Mouse (Mus musculus) forebrain, postnatal 0 days (tissue): ENCODE measurements around the gene Ovgp1. TPM values are rescaled to one million over a fixed set of nuclear protein-coding genes. Genes with fewer than 3 reads are reported as not detected.
"Not testable (repeated sequence)": the region's sequence is repeated elsewhere in the genome, so short reads cannot be mapped to it uniquely, and the experiment has no call there.

Experiments
- ATAC-seq: fragments of 200-750 bp; cut with Nextera tagmentation; 2 replicates; pipeline ENCODE4 v1.8.0; 2017; ENCODE audit warnings: mild to moderate bottlenecking, moderate library complexity
- DNase-seq: peaks from one replicate; pipeline ENCODE4 v3.0.0-alpha.2; 2015
- H3K27ac ChIP-seq: fragments of 300-500 bp; sonication (generic); 2 replicates; pipeline ENCODE4 v1.5.1; 2014; ENCODE audit warnings: low read depth, mild to moderate bottlenecking, antibody characterized with exemption, low read length, moderate library complexity, mixed read lengths
- H3K27me3 ChIP-seq: fragments of 300-500 bp; sonication (generic); 2 replicates; pipeline ENCODE4 v1.6.1; 2014; ENCODE audit warnings: mild to moderate bottlenecking, low read length, mixed read lengths; ENCODE audit not compliant: insufficient read depth
- H3K36me3 ChIP-seq: fragments of 300-500 bp; sonication (generic); 2 replicates; pipeline ENCODE4 v1.6.1; 2014; ENCODE audit warnings: mild to moderate bottlenecking, moderate library complexity; ENCODE audit not compliant: insufficient read depth
- H3K4me1 ChIP-seq: fragments of 300-500 bp; sonication (generic); 2 replicates; pipeline ENCODE4 v1.6.1; 2014; ENCODE audit warnings: antibody characterized with exemption; ENCODE audit not compliant: insufficient read depth
- H3K4me2 ChIP-seq: fragments of 300-500 bp; sonication (generic); 2 replicates; pipeline ENCODE4 v1.6.1; 2014; ENCODE audit warnings: low read depth, mild to moderate bottlenecking, moderate library complexity
- H3K4me3 ChIP-seq: fragments of 300-500 bp; sonication (generic); 2 replicates; pipeline ENCODE4 v1.5.1; 2014; ENCODE audit warnings: low read depth, low read length, mixed read lengths
- H3K9ac ChIP-seq: fragments of 300-500 bp; sonication (generic); 2 replicates; pipeline ENCODE4 v1.6.1; 2014; ENCODE audit warnings: mild to moderate bottlenecking
- H3K9me3 ChIP-seq: fragments of 300-500 bp; sonication (generic); 2 replicates; pipeline ENCODE4 v1.6.1; 2016; ENCODE audit warnings: low read length
- CTCF ChIP-seq: sonication (generic); IDR thresholded peaks from 2 replicates; pipeline ENCODE4 v1.5.1; 2016; ENCODE audit warnings: antibody characterized with exemption, control low read depth, low read depth
- WGBS: fragments of 180-500 bp; shearing (Covaris S2); extraction: QIAGEN DNeasy Blood & Tissue Kit; methylation state at CpG from one replicate; pipeline ENCODE4 v1.1.7; 2014; 5-methylcytosine and 5-hydroxymethylcytosine counted together
- polyA plus RNA-seq: library from polyadenylated mRNA; unstranded; fragments of >200 nt; fragmentation: Nextera tagmentation; extraction: Ambion mirVana; gene quantifications from 2 replicates; pipeline ENCODE4 v1.2.1, GENCODE M21; 2015
- total RNA-seq: library from RNA; depleted of rRNA; stranded (reverse); fragments of >200 nt; gene quantifications from 2 replicates; pipeline ENCODE4 v1.2.3, GENCODE M21; 2014

Gene Ovgp1
- total and polyA plus RNA-seq, 2 experiments from 2014 or later, result 3.8 to 5.7 TPM

- ATAC-seq, result peak; percentile 78
Observed at GRCm38 (mm10) chr3:105991653-105992283, 18.3 kb downstream of the Ovgp1 start.

DNA sequence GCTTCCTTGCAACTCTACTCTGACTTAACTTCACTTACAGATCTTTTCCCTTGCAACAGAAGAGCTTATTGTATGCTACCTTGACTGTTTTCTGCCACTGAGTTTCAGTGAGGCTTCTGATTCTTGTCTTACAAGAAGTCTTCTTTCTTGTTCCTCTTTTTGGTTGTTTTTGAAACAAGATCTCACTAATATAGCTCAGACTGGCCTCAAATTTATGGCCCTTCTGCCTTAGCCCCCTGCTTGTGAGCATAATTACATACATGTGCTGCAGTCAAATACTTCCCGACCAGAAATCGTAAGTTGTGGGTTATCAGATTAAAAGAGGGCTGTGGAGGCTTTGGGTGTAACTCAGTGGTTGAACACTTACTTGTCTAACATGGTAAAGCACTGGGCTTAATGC lies 21.2 kb downstream of the Ovgp1 start:
- DNase-seq, result no peak
- Histone ChIP-seq H3K4me3 (no peak overlapping the region), H3K27ac (no peak overlapping the region), H3K9ac (no peak overlapping the region), H3K9me3 (no peaks in the 10 kb centered on the region), H3K4me1 (no peaks in the 10 kb centered on the region), H3K27me3 (no peaks in the 10 kb centered on the region), H3K4me2 (no peak overlapping the region), H3K36me3 (no peaks in the 10 kb centered on the region)
- WGBS, result 80% methylated on average over 2 of the region's 2 CpGs
- no peak for TF ChIP-seq CTCF
- no peak for ATAC-seq

More at GRCm38 (mm10) chr3:105991653-105992283, 18.3 kb downstream of the Ovgp1 start:
- no peaks in the 10 kb centered on the region for H3K36me3 ChIP-seq
- peak; percentile 84 for DNase-seq
- TF ChIP-seq CTCF, result peak; percentile 77
- H3K4me1 ChIP-seq, result no peaks in the 10 kb centered on the region
- no peak overlapping the region for H3K27ac ChIP-seq
- no peaks in the 10 kb centered on the region for H3K27me3 ChIP-seq
- no peaks in the 10 kb centered on the region for H3K9me3 ChIP-seq
- no peak overlapping the region for H3K4me3 ChIP-seq
- H3K9ac ChIP-seq, result no peak overlapping the region
- no peak overlapping the region for H3K4me2 ChIP-seq
- WGBS, result 29% methylated on average over 4 of the region's 4 CpGs

DNA sequence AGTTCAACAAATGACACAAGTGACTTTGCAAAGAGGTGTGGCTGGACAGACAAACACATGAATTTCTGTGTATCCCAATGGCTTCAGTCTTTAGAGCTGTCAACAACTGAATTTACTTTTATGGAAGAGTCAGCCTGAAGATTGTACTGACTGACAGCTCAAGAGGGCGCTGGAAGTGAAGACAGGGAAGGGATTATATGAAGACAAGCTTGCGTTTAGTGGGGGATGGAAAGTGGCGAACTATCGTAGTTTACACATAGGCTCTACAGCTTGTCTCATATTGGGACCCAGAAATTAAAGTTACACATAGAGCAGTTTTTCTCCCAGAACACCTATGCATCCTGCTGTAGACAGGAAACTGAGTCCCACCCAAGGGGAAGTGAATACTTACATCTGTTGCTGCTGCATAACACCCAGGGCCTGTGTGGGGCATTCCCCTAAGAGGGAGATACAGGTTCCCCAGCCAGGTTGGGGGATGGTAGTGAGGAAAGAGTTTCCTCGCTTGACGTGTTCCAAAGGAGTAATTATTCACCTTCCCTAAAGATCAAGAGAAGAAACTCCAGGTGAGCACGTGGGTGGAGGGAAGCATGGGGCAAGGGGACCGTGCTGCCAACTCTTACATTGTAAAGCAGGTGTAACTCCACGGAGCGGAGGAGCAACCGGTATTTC lies 27.3 kb downstream of the Ovgp1 start:
- H3K27me3 ChIP-seq, result no peaks in the 10 kb centered on the region
- TF ChIP-seq CTCF, result no peak
- WGBS, result 20% methylated on average over 11 of the region's 11 CpGs
- 0 out of 2 replicates have a peak, but pooled peaks cover 8% of the 10 kb centered on the region for H3K4me1 ChIP-seq
- peak overlapping the region; percentile 28 for H3K4me3 ChIP-seq
- ATAC-seq (peak; percentile 49), DNase-seq (no peak)
- H3K9ac ChIP-seq, result peak overlapping the region; percentile 35; the same call in 1 of the 2 replicates
- H3K27ac ChIP-seq, result no peak overlapping the region
- no peaks in the 10 kb centered on the region for H3K36me3 ChIP-seq
- peak overlapping the region; percentile 55 for H3K4me2 ChIP-seq
- H3K9me3 ChIP-seq, result no peaks in the 10 kb centered on the region

GRCm38 (mm10) chr3:106001416-106002370 lies 28.2 kb downstream of the Ovgp1 start:
- Histone ChIP-seq H3K27me3 (no peaks in the 10 kb centered on the region), H3K4me3 (peak overlapping the region; percentile 28), H3K9ac (peak overlapping the region; percentile 35; the same call in 1 of the 2 replicates), H3K4me1 (0 out of 2 replicates have a peak, but pooled peaks cover 8% of the 10 kb centered on the region), H3K36me3 (no peaks in the 10 kb centered on the region), H3K9me3 (no peaks in the 10 kb centered on the region), H3K27ac (no peak overlapping the region), H3K4me2 (peak overlapping the region; percentile 55)
- peak; percentile 97 for ATAC-seq
- no peak for TF ChIP-seq CTCF
- WGBS, result 13% methylated on average over 17 of the region's 17 CpGs
- DNase-seq, result peak; percentile 60

- not testable (repeated sequence) for H3K27me3 ChIP-seq, H3K9ac ChIP-seq, H3K9me3 ChIP-seq, ATAC-seq, H3K4me3 ChIP-seq, H3K4me2 ChIP-seq, DNase-seq, H3K27ac ChIP-seq, H3K36me3 ChIP-seq, H3K4me1 ChIP-seq
- 70% methylated on average over 10 of the region's 10 CpGs for WGBS
Observed at GRCm38 (mm10) chr3:106003360-106003759, 29.8 kb downstream of the Ovgp1 start.

GRCm38 (mm10) chr3:106014546-106014945 lies 41.0 kb downstream of the Ovgp1 start, which contains the start of gene Pifo:
Gene Pifo, minus strand, starts transcription at chr3:106014646.
- H3K9ac ChIP-seq, result no peak within 1 kb of the TSS
- H3K9me3 ChIP-seq, result no peaks in the 10 kb centered on the region
- no peak for TF ChIP-seq CTCF
- no peaks in the 10 kb centered on the region for H3K4me1 ChIP-seq
- no peak within 1 kb of the TSS for H3K4me3 ChIP-seq
- no peaks in the 10 kb centered on the region for H3K27me3 ChIP-seq
- H3K36me3 ChIP-seq, result no peaks in the 10 kb centered on the region
- no peak within 1 kb of the TSS for H3K27ac ChIP-seq
- DNase-seq (no peak), ATAC-seq (no peak)
- 78% methylated on average over 2 of the region's 2 CpGs for WGBS
- no peak within 1 kb of the TSS for H3K4me2 ChIP-seq
